Mouse (Mus musculus) E14TG2a.4 (cell line): ENCODE measurements around the gene Mamdc2.

Experiments
- H3K27me3 ChIP-seq: 2 replicates; pipeline ENCODE4 v1.6.1; 2014; ENCODE audit warnings: low read length, control low read depth; ENCODE audit not compliant: insufficient read depth
- H3K36me3 ChIP-seq: 2 replicates; pipeline ENCODE4 v1.6.1; 2014; ENCODE audit warnings: low read length, control low read depth; ENCODE audit not compliant: insufficient read depth
- H3K4me1 ChIP-seq: replicated peaks from 2 replicates; pipeline ENCODE4 v1.6.1; 2014; ENCODE audit warnings: low read depth, low read length, control low read depth
- H3K4me3 ChIP-seq: replicated peaks from 2 replicates; pipeline ENCODE4 v1.5.1; 2014; ENCODE audit warnings: mild to moderate bottlenecking, low read length
- H3K9me3 ChIP-seq: 2 replicates; pipeline ENCODE4 v1.6.1; 2014; ENCODE audit warnings: low read length, control low read depth
- CTCF ChIP-seq: conservative IDR thresholded peaks from 2 replicates; pipeline ENCODE4 v1.5.1; 2014; ENCODE audit warnings: low read length
- NANOG ChIP-seq: IDR thresholded peaks from 2 replicates; pipeline ENCODE4 v1.6.1; 2014; ENCODE audit warnings: borderline replicate concordance, low read length, mixed read lengths
- POU5F1 ChIP-seq: IDR thresholded peaks from 2 replicates; pipeline ENCODE4 v1.6.1; 2014; ENCODE audit warnings: low read length, borderline replicate concordance

Gene Mamdc2

GRCm38 (mm10) chr19:23329346-23329745, 118.9 kb downstream of the Mamdc2 start:
- Histone ChIP-seq H3K27me3 (no peaks in the 10 kb centered on the region), H3K4me1 (0 out of 2 replicates have a peak, but pooled peaks cover 4% of the 10 kb centered on the region), H3K4me3 (no peak overlapping the region), H3K36me3 (no peaks in the 10 kb centered on the region), H3K9me3 (no peaks in the 10 kb centered on the region)
- TF ChIP-seq CTCF, result no peak
- TF ChIP-seq NANOG, result no peak
- TF ChIP-seq POU5F1, result no peak

GRCm38 (mm10) chr19:23327056-23327640, 121.1 kb downstream of the Mamdc2 start:
- TF ChIP-seq POU5F1 (no peak), NANOG (no peak), CTCF (no peak)
- Histone ChIP-seq H3K4me3 (no peak overlapping the region), H3K4me1 (0 out of 2 replicates have a peak, but pooled peaks cover 4% of the 10 kb centered on the region), H3K27me3 (no peaks in the 10 kb centered on the region), H3K36me3 (no peaks in the 10 kb centered on the region), H3K9me3 (no peaks in the 10 kb centered on the region)

GRCm38 (mm10) chr19:23323107-23323506, 125.1 kb downstream of the Mamdc2 start:
- H3K4me1 ChIP-seq, result no peaks in the 10 kb centered on the region
- H3K9me3 ChIP-seq, result no peaks in the 10 kb centered on the region
- TF ChIP-seq CTCF (no peak), POU5F1 (no peak), NANOG (no peak)
- H3K27me3 ChIP-seq, result no peaks in the 10 kb centered on the region
- H3K36me3 ChIP-seq, result no peaks in the 10 kb centered on the region
- H3K4me3 ChIP-seq, result no peak overlapping the region

- Histone ChIP-seq H3K4me1 (0 out of 2 replicates have a peak, but pooled peaks cover 5% of the 10 kb centered on the region), H3K27me3 (no peaks in the 10 kb centered on the region), H3K4me3 (no peak overlapping the region), H3K9me3 (no peaks in the 10 kb centered on the region), H3K36me3 (no peaks in the 10 kb centered on the region)
- no peak for TF ChIP-seq POU5F1
- no peak for TF ChIP-seq CTCF
- TF ChIP-seq NANOG, result no peak
Observed at GRCm38 (mm10) chr19:23317989-23318358, 130.3 kb downstream of the Mamdc2 start.

GRCm38 (mm10) chr19:23317295-23317988, 130.8 kb downstream of the Mamdc2 start:
- H3K9me3 ChIP-seq, result no peaks in the 10 kb centered on the region
- no peaks in the 10 kb centered on the region for H3K27me3 ChIP-seq
- no peak for TF ChIP-seq CTCF
- TF ChIP-seq POU5F1, result no peak
- no peak for TF ChIP-seq NANOG
- no peak overlapping the region for H3K4me3 ChIP-seq
- H3K36me3 ChIP-seq, result no peaks in the 10 kb centered on the region
- H3K4me1 ChIP-seq, result 0 out of 2 replicates have a peak, but pooled peaks cover 5% of the 10 kb centered on the region

- no peaks in the 10 kb centered on the region for H3K9me3 ChIP-seq
- no peak for TF ChIP-seq POU5F1
- no peaks in the 10 kb centered on the region for H3K27me3 ChIP-seq
- H3K4me1 ChIP-seq, result 0 out of 2 replicates have a peak, but pooled peaks cover 5% of the 10 kb centered on the region
- H3K36me3 ChIP-seq, result no peaks in the 10 kb centered on the region
- no peak overlapping the region for H3K4me3 ChIP-seq
Observed at GRCm38 (mm10) chr19:23316851-23317250, 131.4 kb downstream of the Mamdc2 start.

GRCm38 (mm10) chr19:23309979-23310378, 138.3 kb downstream of the Mamdc2 start:
- no peaks in the 10 kb centered on the region for H3K27me3 ChIP-seq
- TF ChIP-seq NANOG (no peak), POU5F1 (no peak), CTCF (peak; percentile 43)
- H3K4me1 ChIP-seq, result 0 out of 2 replicates have a peak, but pooled peaks cover 2% of the 10 kb centered on the region
- no peaks in the 10 kb centered on the region for H3K9me3 ChIP-seq
- no peak overlapping the region for H3K4me3 ChIP-seq
- no peaks in the 10 kb centered on the region for H3K36me3 ChIP-seq

- Histone ChIP-seq H3K36me3 (no peaks in the 10 kb centered on the region), H3K27me3 (no peaks in the 10 kb centered on the region), H3K9me3 (no peaks in the 10 kb centered on the region), H3K4me1 (no peaks in the 10 kb centered on the region), H3K4me3 (no peak overlapping the region)
- TF ChIP-seq CTCF (no peak), POU5F1 (no peak), NANOG (no peak)
Observed at GRCm38 (mm10) chr19:23306671-23307070, 141.6 kb downstream of the Mamdc2 start.
